Mouse (Mus musculus) heart, embryonic 12.5 days (tissue): Measurements from ENCODE around the gene Cnot2. TPM values are rescaled to one million over a fixed set of nuclear protein-coding genes. Genes with fewer than 3 reads are reported as not detected.
"Not testable (repeated sequence)": the region's sequence is repeated elsewhere in the genome, so short reads cannot be mapped to it uniquely, and the experiment has no call there.

Source experiments
- ATAC-seq: fragments of 200-750 bp; cut with Nextera tagmentation; 2 replicates; pipeline ENCODE4 v1.8.0; 2017; ENCODE audit warnings: moderate TSS enrichment, moderate library complexity; ENCODE audit not compliant: insufficient number of reproducible peaks, low FRiP score
- H3K27ac ChIP-seq: fragments of 300-500 bp; sonication (generic); 2 replicates; pipeline ENCODE4 v1.5.1; 2016; ENCODE audit warnings: mild to moderate bottlenecking, moderate library complexity; ENCODE audit not compliant: poor library complexity, severe bottlenecking
- H3K27me3 ChIP-seq: fragments of 300-500 bp; sonication (generic); replicated peaks from 2 replicates; pipeline ENCODE4 v1.6.1; 2016; ENCODE audit warnings: mild to moderate bottlenecking, moderate library complexity
- H3K36me3 ChIP-seq: fragments of 300-500 bp; sonication (generic); 2 replicates; pipeline ENCODE4 v1.6.1; 2016; ENCODE audit warnings: mild to moderate bottlenecking, moderate library complexity
- H3K4me1 ChIP-seq: fragments of 300-500 bp; sonication (generic); replicated peaks from 2 replicates; pipeline ENCODE4 v1.6.1; 2016; ENCODE audit warnings: mild to moderate bottlenecking
- H3K4me2 ChIP-seq: fragments of 300-500 bp; sonication (generic); 2 replicates; pipeline ENCODE4 v1.6.1; 2016; ENCODE audit warnings: mild to moderate bottlenecking, moderate library complexity
- H3K4me3 ChIP-seq: fragments of 300-500 bp; sonication (generic); 2 replicates; pipeline ENCODE4 v1.5.1; 2016; ENCODE audit warnings: mild to moderate bottlenecking
- H3K9ac ChIP-seq: fragments of 300-500 bp; sonication (generic); 2 replicates; pipeline ENCODE4 v1.6.1; 2016; ENCODE audit warnings: mild to moderate bottlenecking, moderate library complexity
- H3K9me3 ChIP-seq: fragments of 300-500 bp; sonication (generic); replicated peaks from 2 replicates; pipeline ENCODE4 v1.6.1; 2016; ENCODE audit warnings: mild to moderate bottlenecking, moderate library complexity
- WGBS: fragments of 180-500 bp; shearing (Covaris S2); methylation state at CpG from one replicate; pipeline ENCODE4 v1.1.7; 2016; 5-methylcytosine and 5-hydroxymethylcytosine counted together
- polyA plus RNA-seq: library from polyadenylated mRNA; unstranded; fragments of >200 nt; fragmentation: Nextera tagmentation; extraction: Ambion mirVana; gene quantifications from 2 replicates; pipeline ENCODE4 v1.2.1, GENCODE M21; 2016

Gene Cnot2
- 76.9 and 79.8 TPM in 2 replicates for polyA plus RNA-seq

DNA sequence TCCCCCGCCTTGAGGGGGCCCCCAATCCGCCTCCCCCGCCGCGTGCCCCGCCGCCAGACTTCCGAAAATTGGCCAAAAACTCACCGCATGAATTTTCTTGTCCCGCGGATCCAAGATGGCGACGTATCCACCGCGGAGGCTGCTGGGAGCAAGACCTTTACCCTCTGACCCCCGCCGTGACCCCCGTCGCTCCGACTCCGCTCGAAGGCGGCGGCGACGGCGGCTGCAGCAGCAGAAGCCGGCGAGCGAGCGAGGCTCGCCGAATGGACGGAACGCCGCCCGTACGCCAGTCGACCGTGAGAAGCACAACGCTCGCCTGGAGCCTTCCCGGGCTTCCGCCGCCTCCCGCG, at the start of gene Cnot2:
Gene Cnot2 (minus strand): TSS at position 143 of the 350 bp plus-strand sequence.
- peak within 1 kb of the TSS; percentile 97 for H3K27ac ChIP-seq
- H3K36me3 ChIP-seq: peaks cover 17% of the 10 kb centered on the region
- H3K9me3 ChIP-seq: no peaks in the 10 kb centered on the region
- peak within 1 kb of the TSS; percentile 99 for H3K4me3 ChIP-seq
- peak; percentile 90 for ATAC-seq
- peak within 1 kb of the TSS; percentile 99 for H3K9ac ChIP-seq
- peak within 1 kb of the TSS; percentile 70 for H3K4me2 ChIP-seq
- no peaks in the 10 kb centered on the region for H3K27me3 ChIP-seq
- 0% methylated on average over 47 of the region's 47 CpGs for WGBS
- peaks cover 6% of the 10 kb centered on the region for H3K4me1 ChIP-seq

DNA sequence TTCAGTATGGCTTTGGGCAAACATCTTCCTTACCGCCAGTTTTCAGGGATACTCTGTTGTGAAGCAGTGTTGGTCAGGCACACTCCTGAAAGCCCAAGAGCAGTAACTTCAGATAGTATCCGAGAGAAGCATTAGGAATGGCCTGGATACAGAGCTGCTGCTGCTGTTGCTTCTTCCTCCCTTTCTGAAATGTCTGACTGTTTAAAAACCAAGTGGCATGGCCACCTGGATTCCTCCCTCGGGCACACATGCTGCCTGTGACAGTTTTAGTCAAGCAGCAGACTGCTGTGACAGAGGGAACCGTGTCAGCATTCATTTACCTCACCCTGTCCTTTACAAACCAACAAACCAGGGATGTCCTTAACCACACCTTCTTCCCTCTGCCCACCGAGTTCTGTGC, 47.6 kb upstream of the Cnot2 start:
- Histone ChIP-seq H3K36me3 (no peaks in the 10 kb centered on the region), H3K27me3 (no peaks in the 10 kb centered on the region), H3K4me3 (no peak overlapping the region), H3K27ac (no peak overlapping the region), H3K9ac (no peak overlapping the region), H3K4me1 (no peaks in the 10 kb centered on the region), H3K4me2 (no peak overlapping the region), H3K9me3 (peaks cover 3% of the 10 kb centered on the region)
- ATAC-seq: no peak
- WGBS: 76% methylated on average over 5 of the region's 5 CpGs

DNA sequence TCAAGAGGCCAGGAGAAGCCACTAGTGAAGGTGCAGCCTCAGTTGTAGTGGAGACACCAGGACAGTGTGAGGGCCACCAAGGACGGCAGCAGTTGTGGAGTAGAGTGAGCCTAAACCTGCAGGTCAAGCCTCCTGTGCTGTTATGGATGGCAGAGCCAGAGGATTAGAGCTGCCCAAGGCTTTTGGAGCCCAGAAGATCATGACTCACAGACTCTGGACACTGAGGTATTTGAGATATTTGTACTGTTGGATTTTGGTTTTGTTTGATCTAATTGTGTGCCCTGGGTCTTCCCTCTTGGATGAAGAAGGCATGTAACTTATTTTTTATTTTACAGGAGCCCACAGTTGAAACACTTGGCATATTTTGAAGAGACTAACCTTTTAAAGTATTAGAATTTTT, 44.7 kb upstream of the Cnot2 start:
- no peaks in the 10 kb centered on the region for H3K27me3 ChIP-seq
- H3K9me3 ChIP-seq: peaks cover 7% of the 10 kb centered on the region
- H3K4me2 ChIP-seq: no peak overlapping the region
- no peak overlapping the region for H3K4me3 ChIP-seq
- H3K36me3 ChIP-seq: no peaks in the 10 kb centered on the region
- H3K27ac ChIP-seq: no peak overlapping the region
- 79% methylated on average over 1 of the region's 1 CpGs for WGBS
- ATAC-seq: no peak
- H3K4me1 ChIP-seq: no peaks in the 10 kb centered on the region
- no peak overlapping the region for H3K9ac ChIP-seq

DNA sequence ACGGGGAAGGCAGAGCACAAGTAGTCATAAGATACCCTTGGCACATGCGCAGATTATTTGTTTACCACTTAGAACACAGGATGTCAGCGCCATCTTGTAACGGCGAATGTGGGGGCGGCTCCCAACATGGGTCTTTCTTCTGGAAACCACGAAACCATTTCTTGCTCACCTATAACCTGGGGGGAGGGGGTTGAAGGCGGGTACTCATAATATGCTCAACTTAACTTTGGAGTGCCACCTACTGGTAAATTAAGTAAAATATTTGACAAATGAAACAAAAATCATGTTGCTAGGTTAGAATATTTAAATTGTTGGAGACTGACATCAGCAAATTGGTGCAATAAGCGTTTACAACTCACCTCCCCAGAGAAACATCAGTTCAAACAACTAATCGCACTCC, 31.9 kb upstream of the Cnot2 start:
- H3K4me3 ChIP-seq, H3K9me3 ChIP-seq, H3K27me3 ChIP-seq, H3K4me1 ChIP-seq, H3K9ac ChIP-seq, H3K27ac ChIP-seq, ATAC-seq, H3K36me3 ChIP-seq, H3K4me2 ChIP-seq: not testable (repeated sequence)
- 87% methylated on average over 9 of the region's 10 CpGs for WGBS

DNA sequence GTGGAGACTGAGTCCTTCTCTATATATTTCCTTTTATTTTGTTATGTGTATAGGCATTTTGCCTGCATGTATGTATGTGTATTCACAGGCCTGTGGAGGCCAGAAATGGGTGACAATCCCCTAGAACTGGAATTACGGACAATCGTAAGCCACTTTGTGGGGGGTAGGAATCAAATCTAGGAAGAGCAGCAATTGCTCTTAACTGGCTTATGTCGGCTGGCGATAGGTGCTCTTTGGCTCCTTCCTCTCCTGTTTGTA, 23.5 kb upstream of the Cnot2 start:
- Histone ChIP-seq H3K9ac (no peak overlapping the region), H3K4me3 (no peak overlapping the region), H3K4me1 (no peaks in the 10 kb centered on the region), H3K9me3 (no peaks in the 10 kb centered on the region), H3K27ac (no peak overlapping the region), H3K4me2 (no peak overlapping the region), H3K27me3 (no peaks in the 10 kb centered on the region), H3K36me3 (no peaks in the 10 kb centered on the region)
- WGBS: 88% methylated on average over 4 of the region's 4 CpGs
- no peak for ATAC-seq

DNA sequence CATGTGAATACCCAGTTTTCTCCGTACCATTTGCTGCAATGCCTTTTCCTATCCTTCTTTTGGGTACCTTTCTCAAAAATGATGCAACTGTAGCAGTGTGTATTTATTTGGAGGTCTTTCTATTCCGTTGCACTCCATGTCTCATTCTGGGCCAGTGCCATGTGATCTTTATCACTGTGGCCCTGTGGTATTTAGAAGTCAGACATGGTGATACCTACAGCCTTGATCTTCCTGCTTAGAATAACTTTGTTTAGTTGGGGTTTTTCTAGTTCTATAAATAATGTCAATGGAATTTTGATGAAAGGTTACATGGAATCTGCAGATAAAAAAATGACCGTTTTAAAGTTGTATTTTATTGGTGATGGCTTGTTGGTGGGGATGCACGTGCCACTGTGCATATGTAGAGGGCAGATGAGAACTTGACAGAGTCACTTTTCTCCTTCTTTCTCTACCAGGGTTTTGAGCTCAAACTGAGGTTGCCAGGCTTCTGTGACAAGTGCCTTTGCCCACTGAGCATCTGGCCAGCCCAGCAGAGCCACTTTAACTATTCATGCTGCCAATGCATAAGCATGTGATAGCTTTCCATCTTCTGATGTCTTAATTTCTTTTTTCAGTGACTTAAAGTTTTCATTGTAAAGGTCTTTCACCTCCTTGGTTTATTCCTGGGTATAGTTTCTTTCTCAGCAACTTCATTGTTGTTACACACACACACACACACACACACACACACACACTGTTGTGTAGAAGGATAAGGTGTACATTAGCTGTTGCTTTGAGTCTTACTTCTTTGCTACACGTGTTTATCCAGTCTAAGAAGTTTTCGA, 23.0 kb upstream of the Cnot2 start:
- H3K9ac ChIP-seq: no peak overlapping the region
- H3K4me2 ChIP-seq: no peak overlapping the region
- H3K9me3 ChIP-seq: no peaks in the 10 kb centered on the region
- 79% methylated on average over 6 of the region's 6 CpGs for WGBS
- no peaks in the 10 kb centered on the region for H3K4me1 ChIP-seq
- no peaks in the 10 kb centered on the region for H3K27me3 ChIP-seq
- H3K4me3 ChIP-seq: no peak overlapping the region
- no peak for ATAC-seq
- no peak overlapping the region for H3K27ac ChIP-seq
- H3K36me3 ChIP-seq: no peaks in the 10 kb centered on the region

DNA sequence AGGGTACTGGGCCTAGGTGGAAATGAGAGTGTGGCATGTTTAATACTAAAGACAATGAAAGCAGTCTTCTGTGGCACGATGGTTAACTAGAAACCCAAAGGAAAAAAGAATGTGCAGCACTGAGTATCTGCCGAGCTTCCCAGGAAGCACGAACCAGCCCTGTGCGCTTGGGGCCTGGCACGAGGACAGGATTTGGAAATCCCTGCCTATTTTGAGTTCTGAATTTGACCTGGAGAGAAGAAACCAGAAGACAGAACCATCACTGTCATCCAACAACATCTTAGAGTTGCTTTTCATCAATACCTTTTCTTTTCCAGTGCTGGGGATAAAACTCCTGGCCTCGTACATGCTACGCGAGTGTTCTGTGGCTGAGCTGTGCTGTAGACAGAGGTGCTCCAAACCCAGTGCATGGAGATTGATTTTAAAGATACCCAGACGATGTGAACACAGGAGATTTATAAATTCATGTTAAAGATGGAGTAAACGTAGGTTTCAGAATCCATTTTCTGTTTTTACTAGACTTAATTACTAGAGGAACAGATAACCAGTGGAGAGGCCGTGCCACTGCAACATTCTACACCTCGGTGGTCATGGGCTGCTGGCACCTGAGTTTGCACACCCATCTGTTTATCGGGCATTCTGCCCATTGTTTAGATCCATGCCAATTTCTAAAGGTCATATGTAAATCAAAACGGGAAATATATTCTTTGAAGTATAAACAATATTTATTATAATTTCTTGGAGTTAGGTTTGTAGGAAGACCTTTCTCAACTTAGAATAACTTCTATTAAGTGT, 17.9 kb upstream of the Cnot2 start:
- H3K4me3 ChIP-seq: no peak overlapping the region
- 86% methylated on average over 14 of the region's 14 CpGs for WGBS

DNA sequence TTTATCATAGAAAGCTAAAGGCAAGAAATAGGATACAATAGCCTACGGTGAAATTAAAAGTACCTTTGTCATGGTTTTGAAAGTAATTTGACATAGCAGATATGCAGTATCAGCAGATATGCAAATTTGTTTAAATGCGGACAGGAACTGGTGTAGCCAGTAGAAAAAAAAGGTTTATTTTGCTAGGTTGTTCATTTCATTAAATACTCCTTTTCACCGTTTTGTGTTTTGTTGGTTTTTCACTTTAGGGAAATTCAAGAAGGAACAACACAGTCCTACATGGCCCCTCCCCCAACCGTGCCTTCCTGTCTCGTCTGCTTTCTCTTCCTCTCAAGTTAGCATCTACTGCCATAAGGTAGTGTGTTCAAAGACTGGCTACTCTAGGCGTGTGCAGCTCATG, 1.4 kb upstream of the Cnot2 start:
- Histone ChIP-seq H3K9ac (0 out of 2 replicates have a peak overlapping the region, but pooled peaks have one; percentile 41), H3K9me3 (0 out of 2 replicates have a peak, but pooled peaks cover 3% of the 10 kb centered on the region), H3K36me3 (peaks cover 27% of the 10 kb centered on the region), H3K4me2 (peak overlapping the region; percentile 55), H3K4me3 (peak overlapping the region; percentile 99; the same call in 1 of the 2 replicates), H3K4me1 (peaks cover 3% of the 10 kb centered on the region), H3K27me3 (no peaks in the 10 kb centered on the region), H3K27ac (no peak overlapping the region)
- 26% methylated on average over 6 of the region's 6 CpGs for WGBS
- ATAC-seq: no peak

More for the DNA sequence above, 17.9 kb upstream of the Cnot2 start:
- Histone ChIP-seq H3K9me3 (0 out of 2 replicates have a peak, but pooled peaks cover 3% of the 10 kb centered on the region), H3K9ac (no peak overlapping the region), H3K27me3 (no peaks in the 10 kb centered on the region), H3K27ac (no peak overlapping the region), H3K4me2 (no peak overlapping the region), H3K4me1 (no peaks in the 10 kb centered on the region), H3K36me3 (no peaks in the 10 kb centered on the region)
- no peak for ATAC-seq

DNA sequence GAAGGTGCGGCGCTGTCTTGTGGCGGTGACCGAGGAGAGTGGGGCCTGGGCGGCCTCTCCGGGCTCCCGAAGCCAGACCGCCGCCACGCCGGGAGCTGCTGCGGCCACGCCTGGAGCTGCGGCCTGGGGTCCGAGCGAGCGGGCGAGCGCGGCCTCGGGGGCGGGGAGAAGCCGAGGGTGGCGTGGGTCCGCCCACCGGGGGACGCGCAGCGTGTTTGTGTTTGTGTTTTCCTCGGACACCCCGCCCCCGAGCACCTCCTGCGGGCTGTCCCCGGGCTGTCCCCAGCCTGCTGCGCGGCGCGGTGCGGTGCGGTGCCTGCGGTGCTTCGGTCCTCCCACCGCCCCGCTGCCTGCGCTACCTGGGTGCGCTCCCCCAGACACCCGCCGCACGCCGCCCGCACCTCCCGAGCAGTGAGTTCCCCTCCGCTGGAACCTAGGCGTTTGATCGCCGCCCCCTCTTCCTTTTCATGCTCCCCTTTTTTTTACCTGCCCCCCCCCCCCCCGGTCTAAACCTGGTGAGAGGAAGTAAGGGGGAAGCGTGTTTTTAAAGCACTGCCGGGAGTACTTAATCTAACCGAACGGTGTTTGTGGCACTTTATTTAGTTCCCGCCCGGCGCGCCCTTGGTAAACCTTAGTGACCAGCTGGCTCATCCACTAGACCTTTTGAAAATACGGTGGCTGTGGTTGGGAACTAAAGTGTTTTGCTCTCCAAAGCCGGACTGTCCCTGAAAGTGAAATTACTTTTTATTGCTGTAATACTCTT, 589 bp upstream of the Cnot2 start:
- Histone ChIP-seq H3K27ac (peak overlapping the region; percentile 97), H3K4me1 (peaks cover 6% of the 10 kb centered on the region), H3K4me3 (peak overlapping the region; percentile 99), H3K9ac (peak overlapping the region; percentile 99), H3K4me2 (peak overlapping the region; percentile 70), H3K36me3 (peaks cover 22% of the 10 kb centered on the region), H3K9me3 (0 out of 2 replicates have a peak, but pooled peaks cover under 1% of the 10 kb centered on the region), H3K27me3 (no peaks in the 10 kb centered on the region)
- peak; percentile 91 for ATAC-seq
- under 1% methylated on average over 67 of the region's 67 CpGs for WGBS

DNA sequence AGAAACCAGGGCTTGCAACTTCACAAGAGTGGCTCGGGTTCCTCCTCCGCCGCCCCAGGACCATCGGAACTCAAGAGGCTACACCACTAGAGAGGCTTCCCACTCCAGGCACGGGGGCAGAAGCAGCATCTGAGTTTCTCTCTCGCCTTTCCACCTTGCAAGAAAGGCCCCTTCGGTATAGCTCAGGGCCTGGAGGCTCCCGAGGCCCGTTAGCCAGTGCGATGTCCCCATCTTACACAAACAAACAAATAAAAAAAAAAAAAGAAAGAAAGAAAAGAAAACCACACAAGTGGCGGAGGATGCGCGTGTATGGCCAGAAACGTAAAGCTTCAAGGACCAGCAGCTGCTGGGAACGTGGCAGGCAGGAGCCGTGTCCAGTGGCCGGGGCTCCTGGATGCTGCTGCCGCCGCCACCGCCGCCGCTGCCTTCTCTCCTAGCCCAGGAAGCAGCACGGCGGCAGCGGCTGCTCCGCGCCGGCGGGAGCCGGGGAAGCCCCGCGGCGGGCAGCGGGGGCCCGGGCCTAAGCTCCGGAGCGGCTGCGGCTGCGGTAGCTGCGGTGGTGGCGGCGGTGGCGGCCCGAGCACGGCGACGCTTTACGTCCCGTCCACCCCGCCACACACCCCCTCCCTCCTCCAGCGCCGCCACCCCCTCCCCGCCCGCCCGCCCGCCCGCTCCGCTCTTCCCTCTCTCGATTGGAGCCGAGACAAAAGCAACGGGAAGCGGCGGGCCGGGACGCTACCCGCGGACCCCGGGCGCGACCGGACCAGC, 536 bp downstream of the Cnot2 start:
- peaks cover 16% of the 10 kb centered on the region for H3K36me3 ChIP-seq
- H3K9me3 ChIP-seq: no peaks in the 10 kb centered on the region
- under 1% methylated on average over 37 of the region's 71 CpGs for WGBS
- H3K27ac ChIP-seq: peak overlapping the region; percentile 97
- H3K9ac ChIP-seq: peak overlapping the region; percentile 99
- peaks cover 6% of the 10 kb centered on the region for H3K4me1 ChIP-seq
- H3K4me2 ChIP-seq: peak overlapping the region; percentile 70
- H3K27me3 ChIP-seq: no peaks in the 10 kb centered on the region
- peak overlapping the region; percentile 99 for H3K4me3 ChIP-seq
- ATAC-seq: peak; percentile 85
